Mouse (Mus musculus): ENCODE results near the gene Arih2.
A peak's percentile ranks its signal among the peaks of the same experiment; 100 is the strongest.
"Not testable (repeated sequence)": the region's sequence is repeated elsewhere in the genome, so short reads cannot be mapped to it uniquely, and the experiment has no call there.

Arih2 gene

GRCm38 (mm10) chr9:108649561-108650440 lies 615 bp upstream of the Arih2 start:
- peak; percentile 6 for DNase-seq

GRCm38 (mm10) chr9:108648166-108648565 lies 1.0 kb downstream of the Arih2 start:
- peak; percentile 68 for DNase-seq

- no peak for DNase-seq
Measured at GRCm38 (mm10) chr9:108639825-108640224, 9.4 kb downstream of the Arih2 start.

GRCm38 (mm10) chr9:108635415-108635814 lies 13.8 kb downstream of the Arih2 start:
- DNase-seq, result no peak

- no peak for DNase-seq
Measured at GRCm38 (mm10) chr9:108633846-108634245, 15.3 kb downstream of the Arih2 start.

GRCm38 (mm10) chr9:108632375-108632774 lies 16.8 kb downstream of the Arih2 start:
- no peak for DNase-seq

GRCm38 (mm10) chr9:108631631-108632256 lies 17.4 kb downstream of the Arih2 start:
- DNase-seq, result no peak

- no peak for DNase-seq
Measured at GRCm38 (mm10) chr9:108630683-108631082, 18.5 kb downstream of the Arih2 start.

GRCm38 (mm10) chr9:108628141-108628540 lies 21.0 kb downstream of the Arih2 start:
- DNase-seq, result no peak

GRCm38 (mm10) chr9:108626498-108626897 lies 22.7 kb downstream of the Arih2 start:
- DNase-seq, result peak; percentile 23

GRCm38 (mm10) chr9:108617301-108617700 lies 31.9 kb downstream of the Arih2 start:
- no peak for DNase-seq

- no peak for DNase-seq
Measured at GRCm38 (mm10) chr9:108611488-108611887, 37.7 kb downstream of the Arih2 start.

- no peak for DNase-seq
Measured at GRCm38 (mm10) chr9:108608889-108609288, 40.3 kb downstream of the Arih2 start.

GRCm38 (mm10) chr9:108607929-108608328 lies 41.3 kb downstream of the Arih2 start:
- not testable (repeated sequence) for DNase-seq

GRCm38 (mm10) chr9:108601986-108602385 lies 47.2 kb downstream of the Arih2 start:
- no peak for DNase-seq

GRCm38 (mm10) chr9:108600011-108600410 lies 49.2 kb downstream of the Arih2 start:
- DNase-seq, result no peak

- no peak for DNase-seq
Measured at GRCm38 (mm10) chr9:108599021-108599566, 50.1 kb downstream of the Arih2 start.

- DNase-seq, result peak; percentile 64
Measured at GRCm38 (mm10) chr9:108596998-108597764, 52.0 kb downstream of the Arih2 start, which contains the start of gene P4htm. Gene P4htm, minus strand, starts transcription at chr9:108597667.

GRCm38 (mm10) chr9:108594354-108594753 lies 54.8 kb downstream of the Arih2 start:
- no peak for DNase-seq

GRCm38 (mm10) chr9:108591462-108591861 lies 57.7 kb downstream of the Arih2 start:
- no peak for DNase-seq

- DNase-seq, result no peak
Measured at GRCm38 (mm10) chr9:108589229-108589628, 60.0 kb downstream of the Arih2 start.

GRCm38 (mm10) chr9:108587571-108588180 lies 61.5 kb downstream of the Arih2 start:
- DNase-seq, result peak; percentile 21

- no peak for DNase-seq
Measured at GRCm38 (mm10) chr9:108579344-108579690, 69.9 kb downstream of the Arih2 start.
